Mouse (Mus musculus) kidney, embryonic 14.5 days (tissue): ENCODE data around the gene Dnm1. TPM values are rescaled to one million over a fixed set of nuclear protein-coding genes. Genes with fewer than 3 reads are reported as not detected.
"Not testable (repeated sequence)": the region's sequence is repeated elsewhere in the genome, so short reads cannot be mapped to it uniquely, and the experiment has no call there.

ENCODE experiments used
- ATAC-seq: fragments of 200-750 bp; cut with Nextera tagmentation; 2 replicates; pipeline ENCODE4 v1.8.0; 2017; ENCODE audit warnings: moderate number of reproducible peaks, mild to moderate bottlenecking, moderate TSS enrichment, moderate library complexity; ENCODE audit not compliant: low FRiP score, low TSS enrichment
- H3K27ac ChIP-seq: fragments of 300-500 bp; sonication (generic); 2 replicates; pipeline ENCODE4 v1.5.1; 2014; ENCODE audit warnings: low read depth, mild to moderate bottlenecking, low read length, moderate library complexity, mixed read lengths
- H3K27me3 ChIP-seq: fragments of 300-500 bp; sonication (generic); 2 replicates; pipeline ENCODE4 v1.6.1; 2014; ENCODE audit warnings: mild to moderate bottlenecking, low read length; ENCODE audit not compliant: control insufficient read depth, insufficient read depth
- H3K36me3 ChIP-seq: fragments of 300-500 bp; sonication (generic); 2 replicates; pipeline ENCODE4 v1.6.1; 2014; ENCODE audit warnings: low read length, mixed read lengths; ENCODE audit not compliant: control insufficient read depth, insufficient read depth
- H3K4me1 ChIP-seq: fragments of 300-500 bp; sonication (generic); 2 replicates; pipeline ENCODE4 v1.6.1; 2014; ENCODE audit warnings: low read length, mixed read lengths; ENCODE audit not compliant: control insufficient read depth, insufficient read depth
- H3K4me2 ChIP-seq: fragments of 300-500 bp; sonication (generic); replicated peaks from 2 replicates; pipeline ENCODE4 v1.6.1; 2014; ENCODE audit warnings: low read depth, mild to moderate bottlenecking, low read length
- H3K4me3 ChIP-seq: fragments of 300-500 bp; sonication (generic); 2 replicates; pipeline ENCODE4 v1.5.1; 2014; ENCODE audit warnings: mild to moderate bottlenecking, low read length
- H3K9ac ChIP-seq: fragments of 300-500 bp; sonication (generic); 2 replicates; pipeline ENCODE4 v1.6.1; 2014; ENCODE audit warnings: low read depth, mild to moderate bottlenecking, low read length, moderate library complexity
- H3K9me3 ChIP-seq: fragments of 300-500 bp; sonication (generic); 2 replicates; pipeline ENCODE4 v1.6.1; 2016; ENCODE audit warnings: low read length; ENCODE audit not compliant: control insufficient read depth
- WGBS: fragments of 180-500 bp; shearing (Covaris S2); extraction: QIAGEN DNeasy Blood & Tissue Kit; methylation state at CpG from one replicate; pipeline ENCODE4 v1.1.7; 2014; 5-methylcytosine and 5-hydroxymethylcytosine counted together
- polyA plus RNA-seq: library from polyadenylated mRNA; unstranded; fragments of >200 nt; fragmentation: Nextera tagmentation; extraction: Ambion mirVana; gene quantifications from 2 replicates; pipeline ENCODE4 v1.2.1, GENCODE M21; 2014

The Dnm1 gene
- polyA plus RNA-seq, 1 experiment from 2014 or later: 11.5 TPM

DNA sequence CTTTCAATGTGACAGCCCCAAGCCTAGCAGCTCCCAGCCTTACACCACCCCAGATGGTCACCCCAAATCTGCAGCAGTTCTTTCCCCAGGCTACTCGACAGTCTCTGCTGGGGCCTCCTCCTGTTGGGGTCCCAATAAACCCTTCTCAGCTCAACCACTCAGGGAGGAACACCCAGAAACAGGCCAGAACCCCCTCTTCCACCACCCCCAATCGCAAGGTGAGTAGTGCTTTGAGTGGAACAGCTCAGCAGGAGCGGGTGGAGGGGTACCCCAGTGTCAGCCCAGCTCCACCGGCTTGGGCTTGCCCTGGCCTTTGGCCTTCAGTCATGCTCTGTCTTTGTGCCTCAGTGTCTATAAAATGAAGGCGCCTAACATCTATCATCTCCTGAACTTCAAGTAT is 14.2 kb upstream of the Dnm1 start:
- Histone ChIP-seq H3K4me1 (peaks cover 7% of the 10 kb centered on the region; the same call in 1 of the 2 replicates), H3K4me2 (no peak overlapping the region), H3K27me3 (no peaks in the 10 kb centered on the region), H3K4me3 (no peak overlapping the region), H3K36me3 (peaks cover 65% of the 10 kb centered on the region), H3K27ac (no peak overlapping the region), H3K9me3 (no peaks in the 10 kb centered on the region), H3K9ac (no peak overlapping the region)
- ATAC-seq: no peak
- WGBS: 91% methylated on average over 5 of the region's 5 CpGs

DNA sequence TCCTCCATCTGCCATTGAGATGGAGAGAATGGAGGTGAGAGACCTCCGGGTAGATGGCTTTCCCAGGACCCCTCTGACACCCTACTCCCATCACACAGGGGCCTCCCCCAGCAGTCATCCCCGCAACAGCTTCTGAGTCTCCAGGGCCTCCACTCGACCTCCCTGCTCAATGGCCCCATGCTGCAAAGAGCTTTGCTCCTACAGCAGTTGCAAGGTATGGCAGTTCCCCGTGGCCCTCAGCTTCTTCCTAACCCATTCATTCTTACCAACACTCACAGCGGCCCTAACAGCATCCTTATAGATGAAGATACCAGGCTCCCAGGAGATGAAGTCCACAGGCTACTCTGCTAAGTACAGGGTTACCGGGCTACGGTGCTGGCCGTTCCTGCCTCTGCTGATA is 11.0 kb upstream of the Dnm1 start:
- H3K4me2 ChIP-seq: peak overlapping the region; percentile 81
- H3K9me3 ChIP-seq: no peaks in the 10 kb centered on the region
- peaks cover 34% of the 10 kb centered on the region for H3K36me3 ChIP-seq
- WGBS: 78% methylated on average over 8 of the region's 8 CpGs
- no peaks in the 10 kb centered on the region for H3K27me3 ChIP-seq
- peak overlapping the region; percentile 82; the same call in 1 of the 2 replicates for H3K9ac ChIP-seq
- H3K27ac ChIP-seq: no peak overlapping the region
- peak overlapping the region; percentile 83; the same call in 1 of the 2 replicates for H3K4me3 ChIP-seq
- H3K4me1 ChIP-seq: peaks cover 18% of the 10 kb centered on the region; the same call in 1 of the 2 replicates
- ATAC-seq: no peak

DNA sequence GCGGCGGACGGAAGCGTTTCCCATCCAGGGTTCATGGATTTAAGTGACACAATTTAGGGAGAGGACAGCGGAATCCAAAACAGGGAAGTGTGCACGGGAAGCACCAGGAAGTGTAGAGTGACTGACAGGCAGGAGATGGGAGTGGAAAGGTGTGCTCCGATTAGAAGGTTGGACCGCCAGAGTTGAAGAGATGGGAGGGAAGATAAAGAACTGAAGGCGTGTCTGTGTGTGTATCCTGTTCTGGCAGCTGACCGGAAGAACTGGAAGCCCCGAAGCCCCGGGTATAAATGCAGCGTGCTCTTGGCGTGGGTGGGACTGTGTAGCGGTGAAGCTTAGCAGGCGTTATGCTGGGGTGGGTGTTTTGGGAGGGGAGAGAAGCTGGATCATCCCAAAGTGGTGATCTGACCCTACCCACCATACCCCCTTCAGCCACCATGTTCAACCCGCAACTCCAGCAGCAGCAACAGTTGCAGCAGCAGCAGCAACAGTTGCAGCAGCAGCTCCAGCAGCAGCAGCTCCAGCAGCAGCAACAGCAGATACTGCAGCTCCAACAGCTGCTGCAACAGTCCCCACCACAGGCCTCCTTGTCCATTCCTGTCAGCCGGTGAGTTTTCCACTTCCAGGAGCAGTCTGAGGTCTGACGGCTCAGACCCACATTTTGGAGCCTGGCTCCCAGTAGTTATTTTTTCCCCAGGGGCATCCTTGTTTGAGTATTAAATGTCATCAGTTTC is 10.4 kb upstream of the Dnm1 start:
- peaks cover 18% of the 10 kb centered on the region; the same call in 1 of the 2 replicates for H3K4me1 ChIP-seq
- 9% methylated on average over 19 of the region's 19 CpGs for WGBS
- peak overlapping the region; percentile 95 for H3K27ac ChIP-seq
- peak overlapping the region; percentile 82 for H3K9ac ChIP-seq
- H3K36me3 ChIP-seq: peaks cover 32% of the 10 kb centered on the region
- no peaks in the 10 kb centered on the region for H3K27me3 ChIP-seq
- H3K9me3 ChIP-seq: no peaks in the 10 kb centered on the region
- H3K4me3 ChIP-seq: peak overlapping the region; percentile 83
- peak; percentile 51 for ATAC-seq
- H3K4me2 ChIP-seq: peak overlapping the region; percentile 81

DNA sequence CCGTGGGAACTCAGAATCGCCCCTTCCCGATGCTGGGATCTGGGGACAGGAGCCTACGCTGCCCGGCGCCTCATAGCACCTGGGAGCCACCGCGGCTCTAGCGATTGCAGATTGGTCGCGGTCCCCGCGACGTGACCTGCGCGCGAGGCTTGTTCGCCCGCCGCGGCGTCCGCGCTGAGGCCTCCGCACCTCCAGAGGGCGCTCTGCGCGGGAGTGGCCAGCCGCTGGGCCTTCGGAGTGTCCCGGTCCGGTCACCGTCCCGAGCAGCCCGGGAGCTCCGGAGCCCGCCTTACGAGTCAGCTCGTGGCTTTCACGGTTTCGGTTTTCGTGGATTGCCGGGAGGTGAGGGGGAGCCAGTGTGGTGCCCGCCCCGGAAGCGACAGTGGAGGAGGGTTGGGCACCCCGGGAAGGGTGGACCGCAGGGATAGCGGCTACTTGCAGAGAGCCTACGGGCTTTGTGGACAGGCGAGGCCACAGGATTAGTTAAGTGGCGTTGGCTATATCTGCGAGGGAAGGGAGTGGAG is 9.7 kb upstream of the Dnm1 start:
- H3K9me3 ChIP-seq: no peaks in the 10 kb centered on the region
- under 1% methylated on average over 50 of the region's 53 CpGs for WGBS
- peaks cover 26% of the 10 kb centered on the region for H3K36me3 ChIP-seq
- peaks cover 18% of the 10 kb centered on the region; the same call in 1 of the 2 replicates for H3K4me1 ChIP-seq
- ATAC-seq: peak; percentile 79
- no peaks in the 10 kb centered on the region for H3K27me3 ChIP-seq
- peak overlapping the region; percentile 81 for H3K4me2 ChIP-seq
- H3K9ac ChIP-seq: peak overlapping the region; percentile 82
- peak overlapping the region; percentile 95 for H3K27ac ChIP-seq
- H3K4me3 ChIP-seq: peak overlapping the region; percentile 83

DNA sequence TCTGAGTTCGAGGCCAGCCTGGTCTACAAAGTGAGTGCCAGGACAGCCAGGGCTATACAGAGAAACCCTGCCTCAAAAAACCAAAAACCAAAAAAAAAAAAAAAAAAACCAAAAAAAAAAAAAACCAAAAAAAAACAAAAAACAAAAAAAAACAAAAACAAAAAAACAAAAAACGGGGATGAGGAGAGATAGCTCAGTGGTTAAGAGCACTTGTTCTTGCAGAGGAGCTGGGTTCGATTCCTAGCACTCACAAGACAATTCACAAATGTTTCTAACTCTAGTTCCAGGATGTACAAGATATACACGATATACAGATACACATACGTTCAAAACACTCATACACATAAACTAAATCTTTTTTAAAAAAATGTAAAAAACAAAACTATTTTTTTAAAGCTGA is 9.1 kb upstream of the Dnm1 start:
- not testable (repeated sequence) for H3K27me3 ChIP-seq, H3K9me3 ChIP-seq, ATAC-seq
- peak overlapping the region; percentile 82 for H3K9ac ChIP-seq
- peak overlapping the region; percentile 81 for H3K4me2 ChIP-seq
- 40% methylated on average over 5 of the region's 5 CpGs for WGBS
- peaks cover 20% of the 10 kb centered on the region for H3K36me3 ChIP-seq
- H3K27ac ChIP-seq: peak overlapping the region; percentile 95; the same call in 1 of the 2 replicates
- peak overlapping the region; percentile 83 for H3K4me3 ChIP-seq
- peaks cover 18% of the 10 kb centered on the region; the same call in 1 of the 2 replicates for H3K4me1 ChIP-seq

DNA sequence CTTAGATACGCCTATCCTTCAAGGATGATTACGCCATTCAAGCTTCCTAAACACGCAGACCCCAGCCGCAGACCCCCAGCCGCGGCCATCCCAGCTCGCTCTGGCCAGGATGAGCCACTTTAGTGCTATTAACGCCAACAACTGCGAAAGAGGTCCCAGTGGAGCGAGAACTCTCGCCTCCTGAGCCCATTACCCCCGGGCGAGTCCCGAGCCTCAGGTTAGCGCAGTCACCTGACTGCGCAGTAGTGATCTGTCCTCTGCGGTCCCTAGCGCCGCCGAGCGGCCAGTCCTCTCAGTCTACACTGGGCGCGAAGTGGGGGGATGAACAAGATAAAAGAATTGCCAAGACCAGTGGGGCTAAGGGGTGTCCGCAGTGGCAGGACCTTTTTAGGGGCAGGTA is 8.3 kb upstream of the Dnm1 start:
- Histone ChIP-seq H3K36me3 (peaks cover 13% of the 10 kb centered on the region), H3K27ac (no peak overlapping the region), H3K4me2 (peak overlapping the region; percentile 74), H3K27me3 (no peaks in the 10 kb centered on the region), H3K9me3 (no peaks in the 10 kb centered on the region), H3K4me1 (peaks cover 18% of the 10 kb centered on the region; the same call in 1 of the 2 replicates), H3K9ac (peak overlapping the region; percentile 47), H3K4me3 (peak overlapping the region; percentile 37)
- 2% methylated on average over 24 of the region's 24 CpGs for WGBS
- peak; percentile 48 for ATAC-seq

DNA sequence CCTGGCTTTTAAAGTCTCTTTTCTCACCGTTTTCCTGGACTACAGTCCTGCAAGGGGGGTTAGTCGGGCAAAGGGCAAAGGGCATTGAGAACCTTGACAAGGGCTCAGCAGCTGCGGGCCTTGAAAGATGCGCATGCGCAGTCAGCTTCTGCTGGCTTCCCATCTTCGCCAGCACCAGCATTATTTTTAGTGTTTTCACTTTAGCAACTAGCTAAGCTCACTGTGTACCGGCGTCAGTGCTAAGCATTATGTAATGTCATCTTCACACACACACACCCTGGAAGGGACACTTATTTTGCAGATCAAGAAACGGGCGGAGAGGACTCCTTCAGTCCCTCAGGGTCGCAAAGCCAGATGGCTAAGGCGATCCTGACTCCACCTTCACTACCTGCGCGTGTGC is 7.6 kb upstream of the Dnm1 start:
- Histone ChIP-seq H3K4me3 (peak overlapping the region; percentile 37), H3K4me1 (peaks cover 18% of the 10 kb centered on the region; the same call in 1 of the 2 replicates), H3K36me3 (peaks cover 6% of the 10 kb centered on the region), H3K27me3 (no peaks in the 10 kb centered on the region), H3K9ac (peak overlapping the region; percentile 47; the same call in 1 of the 2 replicates), H3K4me2 (peak overlapping the region; percentile 74), H3K9me3 (no peaks in the 10 kb centered on the region), H3K27ac (peak overlapping the region; percentile 6; the same call in 1 of the 2 replicates)
- WGBS: 10% methylated on average over 14 of the region's 14 CpGs
- no peak for ATAC-seq

DNA sequence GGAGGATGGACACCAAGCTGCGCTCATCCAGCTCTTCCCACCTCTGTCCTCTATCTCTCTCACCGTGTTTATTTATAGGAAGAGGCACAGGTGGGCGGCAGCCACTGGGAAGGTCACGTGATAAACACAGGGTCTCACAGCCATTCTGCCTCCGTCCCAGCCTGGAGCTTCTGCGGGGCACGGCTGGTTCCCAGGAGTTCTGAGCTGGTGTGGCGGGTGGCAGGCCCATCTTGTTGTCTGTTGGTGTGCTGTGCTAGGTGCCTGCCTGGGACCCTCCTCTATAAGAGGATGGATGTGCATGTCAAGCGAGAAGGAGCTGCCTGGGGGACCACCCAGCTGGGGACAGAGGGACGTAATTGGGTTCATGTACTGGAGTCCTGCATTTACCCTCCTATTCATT is 5.2 kb upstream of the Dnm1 start:
- Histone ChIP-seq H3K4me2 (no peak overlapping the region), H3K27ac (no peak overlapping the region), H3K27me3 (no peaks in the 10 kb centered on the region), H3K9ac (no peak overlapping the region), H3K36me3 (no peaks in the 10 kb centered on the region), H3K9me3 (no peaks in the 10 kb centered on the region), H3K4me1 (peaks cover 11% of the 10 kb centered on the region; the same call in 1 of the 2 replicates), H3K4me3 (no peak overlapping the region)
- ATAC-seq: no peak
- WGBS: 68% methylated on average over 10 of the region's 10 CpGs

DNA sequence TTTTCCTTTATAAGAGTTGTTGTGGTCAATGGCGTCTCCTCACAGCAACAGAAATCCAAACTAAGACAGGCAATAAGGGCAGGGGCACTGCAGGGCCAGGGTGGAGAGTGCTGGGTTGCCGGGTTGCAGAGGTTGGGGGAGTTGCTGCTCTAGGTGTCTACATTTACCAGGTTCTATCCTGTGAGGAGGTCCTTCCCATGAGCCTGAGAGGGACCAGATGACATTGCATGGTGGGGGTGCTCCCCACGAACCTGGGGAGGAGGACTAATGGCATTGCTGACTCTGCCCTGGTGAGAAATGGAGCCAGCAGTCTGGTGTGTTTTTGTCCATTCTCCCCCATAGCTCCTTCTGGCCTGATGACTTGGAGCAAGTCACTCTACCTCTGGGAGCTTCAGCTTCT is 4.6 kb upstream of the Dnm1 start:
- Histone ChIP-seq H3K4me1 (peaks cover 11% of the 10 kb centered on the region; the same call in 1 of the 2 replicates), H3K4me3 (no peak overlapping the region), H3K9me3 (no peaks in the 10 kb centered on the region), H3K36me3 (no peaks in the 10 kb centered on the region), H3K9ac (no peak overlapping the region), H3K27me3 (no peaks in the 10 kb centered on the region), H3K4me2 (no peak overlapping the region), H3K27ac (no peak overlapping the region)
- ATAC-seq: no peak
- WGBS: 83% methylated on average over 3 of the region's 3 CpGs
